Mouse (Mus musculus): ENCODE data around the gene Plcl1. TPM values are rescaled to one million over a fixed set of nuclear protein-coding genes. Genes with fewer than 3 reads are reported as not detected.
"Not testable (repeated sequence)": the region's sequence is repeated elsewhere in the genome, so short reads cannot be mapped to it uniquely, and the experiment has no call there.

The Plcl1 gene
- total RNA-seq, 2 experiments from 2014 or later, result 5.0 to 6.2 TPM

GRCm38 (mm10) chr1:55436589-55436988, 30.9 kb downstream of the Plcl1 start:
- intact Hi-C loops (cut with DNase I), result no loop called here

GRCm38 (mm10) chr1:55437095-55437494, 31.4 kb downstream of the Plcl1 start:
- no peak for DNase-seq
- intact Hi-C loops (cut with DNase I), result no loop called here

More at GRCm38 (mm10) chr1:55436589-55436988, 30.9 kb downstream of the Plcl1 start:
- DNase-seq, result no peak

- no peak for DNase-seq
- intact Hi-C loops (cut with DNase I), result no loop called here
Observed at GRCm38 (mm10) chr1:55438617-55439016, 32.9 kb downstream of the Plcl1 start.

DNA sequence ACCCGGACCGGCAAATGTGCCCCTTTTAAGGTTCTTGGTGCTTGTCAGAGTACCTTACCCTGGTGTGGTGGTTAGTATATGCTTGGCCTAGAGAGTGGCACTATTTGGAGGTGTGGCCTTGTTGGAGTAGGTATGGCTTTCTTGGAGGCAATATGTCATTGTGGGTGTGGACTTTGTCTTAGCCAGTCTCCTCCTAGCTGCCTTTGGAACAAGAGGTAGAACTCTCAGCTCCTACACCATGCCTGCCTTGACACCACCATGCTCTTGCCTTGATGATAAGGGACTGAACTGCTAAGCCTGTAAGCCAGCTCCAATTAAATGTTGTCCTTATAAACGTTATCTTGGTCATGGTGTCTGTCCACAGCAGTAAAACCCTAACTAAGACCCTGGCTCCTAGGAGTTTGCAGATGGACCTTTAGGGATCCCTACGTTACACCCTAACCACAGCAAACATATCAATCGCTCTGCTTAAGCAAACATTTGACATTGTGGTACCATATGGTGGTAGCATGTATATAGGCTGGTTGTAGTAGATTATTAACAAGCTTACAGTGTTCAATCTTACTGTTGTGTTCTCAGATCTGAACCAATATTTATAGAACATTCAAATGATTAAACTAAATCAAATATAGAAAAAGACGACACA, 39.4 kb downstream of the Plcl1 start:
- no peak for DNase-seq
- intact Hi-C loops (cut with DNase I), result no loop called here

- intact Hi-C loops (cut with DNase I), result no loop called here
- DNase-seq, result peak in 1 of 2 experiments; percentile 9
Observed at GRCm38 (mm10) chr1:55445689-55446044, 39.9 kb downstream of the Plcl1 start.

DNA sequence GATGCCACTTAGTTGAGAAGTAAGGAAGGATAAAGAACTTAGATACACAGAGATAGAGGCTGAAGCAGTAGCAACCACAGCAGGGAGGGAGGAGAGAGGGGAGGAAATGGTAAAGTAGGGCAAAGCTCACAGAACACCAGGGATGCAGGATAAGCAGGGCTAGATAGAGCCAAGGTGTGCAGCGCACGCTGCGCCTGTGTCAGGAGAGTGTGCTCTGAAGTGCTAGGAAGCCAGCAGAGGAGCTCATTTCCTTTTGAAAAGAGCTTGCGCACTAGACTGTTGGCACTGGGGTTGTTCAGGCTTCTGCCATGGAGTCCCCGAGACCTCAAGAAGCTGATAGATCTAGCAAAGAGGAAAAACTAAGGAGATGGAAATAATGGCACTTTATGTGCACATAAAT, 40.6 kb downstream of the Plcl1 start:
- no peak for DNase-seq
- intact Hi-C loops (cut with DNase I), result no loop called here

GRCm38 (mm10) chr1:55446876-55447275, 41.2 kb downstream of the Plcl1 start:
- DNase-seq, result no peak
- intact Hi-C loops (cut with DNase I), result no loop called here

DNA sequence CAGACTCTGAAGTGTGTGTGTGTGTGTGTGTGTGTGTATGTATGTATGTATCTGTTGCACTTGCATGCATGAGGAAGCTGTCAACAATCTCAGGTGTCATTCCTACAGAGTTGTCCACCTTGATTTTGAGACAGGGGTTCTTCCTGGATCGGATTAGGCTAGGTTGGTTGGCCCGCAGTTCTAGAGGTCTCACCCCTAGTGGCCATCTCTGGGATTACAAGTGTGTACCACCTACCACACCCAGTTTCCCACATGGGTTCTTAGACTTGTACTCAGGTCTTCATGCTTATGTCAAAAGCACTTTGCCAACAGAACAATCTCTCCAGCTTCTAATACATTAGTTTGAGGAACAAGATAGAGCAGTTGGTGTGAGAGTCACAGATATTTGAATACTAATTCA, 41.9 kb downstream of the Plcl1 start:
- no peak for DNase-seq
- intact Hi-C loops (cut with DNase I), result no loop called here

DNA sequence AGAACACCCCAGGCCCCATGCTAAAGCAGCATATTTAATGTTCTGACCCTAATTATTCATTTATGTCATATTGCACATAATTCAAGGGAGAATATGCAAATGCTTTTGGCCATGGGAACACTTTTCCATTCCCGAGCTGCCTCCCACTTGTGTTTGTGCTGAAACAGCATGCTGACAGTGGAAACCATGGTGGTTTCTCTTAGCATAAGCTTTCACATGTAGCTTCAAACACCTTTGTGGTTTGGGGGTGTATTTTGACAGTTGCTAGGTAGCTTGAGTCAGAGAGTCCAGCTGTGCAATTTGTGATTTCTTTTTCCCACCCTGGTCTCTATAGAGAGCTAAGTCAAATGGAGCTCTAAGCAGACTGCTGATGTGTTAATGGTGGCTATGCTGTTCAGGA, 42.4 kb downstream of the Plcl1 start:
- intact Hi-C loops (cut with DNase I), result no loop called here

GRCm38 (mm10) chr1:55449779-55450178, 44.1 kb downstream of the Plcl1 start:
- no peak for DNase-seq
- intact Hi-C loops (cut with DNase I), result no loop called here

More for the DNA sequence above, 42.4 kb downstream of the Plcl1 start:
- no peak for DNase-seq

GRCm38 (mm10) chr1:55454119-55454518, 48.4 kb downstream of the Plcl1 start:
- peak; percentile 33 to 34 for DNase-seq
- intact Hi-C loops (cut with DNase I), result no loop called here

DNA sequence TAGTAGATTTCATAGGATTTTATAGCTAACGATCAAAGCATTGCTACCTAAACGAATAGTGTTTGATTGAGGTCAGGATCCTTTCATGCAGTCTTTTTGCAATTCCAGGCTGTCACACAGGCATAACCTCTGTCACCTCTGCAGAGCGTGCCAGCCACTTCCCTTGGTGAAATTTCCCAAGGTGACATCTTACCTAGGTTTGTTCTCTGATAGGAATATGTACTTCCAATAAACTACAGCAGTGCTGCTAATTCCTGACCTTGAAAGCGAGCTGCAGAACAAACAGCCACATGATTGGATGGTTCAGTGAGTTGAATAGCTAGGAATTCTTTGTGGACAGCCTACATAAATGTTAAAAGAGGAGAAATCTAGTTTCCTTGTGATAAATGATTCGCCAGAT, 56.6 kb downstream of the Plcl1 start:
- intact Hi-C loops (cut with DNase I), result no loop called here
- DNase-seq, result no peak

- no peak for DNase-seq
- intact Hi-C loops (cut with DNase I), result no loop called here
Observed at GRCm38 (mm10) chr1:55473756-55474155, 68.0 kb downstream of the Plcl1 start.

DNA sequence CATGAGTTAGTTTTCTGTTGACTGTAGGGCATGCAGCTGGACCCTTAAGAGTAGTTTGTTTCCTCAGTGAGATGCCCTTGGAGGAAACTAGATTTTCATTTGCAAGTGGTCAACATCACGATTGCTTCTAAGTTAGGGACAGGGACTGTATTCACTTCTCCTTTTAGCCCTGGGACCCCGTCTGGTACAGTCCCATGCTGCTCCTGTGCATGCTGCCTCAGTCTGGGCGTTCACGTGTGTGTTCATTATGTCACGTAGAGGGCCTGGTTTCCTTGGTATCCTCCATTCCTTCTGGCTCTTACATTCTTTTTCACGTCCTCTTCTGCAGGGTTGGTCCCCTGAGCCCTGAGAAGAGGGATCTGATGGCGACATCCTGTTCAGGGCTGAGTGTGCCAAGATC, 69.3 kb downstream of the Plcl1 start:
- no peak for DNase-seq
- intact Hi-C loops (cut with DNase I), result no loop called here

DNA sequence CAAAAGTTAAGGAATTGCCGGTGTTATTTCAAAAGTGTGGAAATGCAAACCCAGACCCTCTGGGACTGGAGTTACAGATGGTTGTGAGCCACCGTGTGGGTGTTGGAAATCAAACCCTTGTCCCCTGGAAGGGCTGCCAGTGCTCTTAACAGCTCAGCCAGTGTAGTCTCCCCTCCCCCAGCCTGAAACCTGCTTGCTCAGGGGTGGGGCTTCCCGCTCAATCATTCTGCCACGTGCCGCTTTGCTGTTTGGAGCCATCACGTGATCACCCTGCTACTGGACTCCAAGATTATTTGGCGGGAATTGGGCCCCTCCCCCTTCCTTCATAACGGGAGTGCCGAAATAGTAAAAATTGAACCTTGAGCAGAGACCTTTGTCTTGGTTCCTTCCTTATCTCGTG, 81.7 kb downstream of the Plcl1 start:
- DNase-seq; intact Hi-C loops (cut with DNase I): not testable (repeated sequence)

DNA sequence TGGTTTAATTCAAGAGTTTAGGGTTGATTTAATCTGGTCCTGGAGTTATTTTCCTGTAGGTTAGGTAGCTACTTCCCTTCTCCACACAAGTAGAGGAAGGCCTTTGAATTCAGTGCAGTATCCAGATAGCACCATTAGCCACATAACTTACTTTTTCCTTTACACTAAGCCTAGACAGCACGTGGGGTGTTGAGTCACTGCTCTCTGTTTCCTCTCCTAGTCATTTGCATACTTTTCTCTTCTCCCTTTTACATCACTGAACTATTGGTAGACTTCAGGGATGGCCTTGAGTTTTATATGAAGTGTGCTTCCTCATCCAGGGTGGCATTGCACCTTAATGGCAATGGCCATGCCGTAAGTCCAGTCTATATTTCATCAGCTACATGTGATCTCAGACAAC, 82.5 kb downstream of the Plcl1 start:
- intact Hi-C loops (cut with DNase I), result no loop called here
- no peak for DNase-seq

GRCm38 (mm10) chr1:55489355-55489754, 83.6 kb downstream of the Plcl1 start:
- peak; percentile 25 to 44 for DNase-seq

DNA sequence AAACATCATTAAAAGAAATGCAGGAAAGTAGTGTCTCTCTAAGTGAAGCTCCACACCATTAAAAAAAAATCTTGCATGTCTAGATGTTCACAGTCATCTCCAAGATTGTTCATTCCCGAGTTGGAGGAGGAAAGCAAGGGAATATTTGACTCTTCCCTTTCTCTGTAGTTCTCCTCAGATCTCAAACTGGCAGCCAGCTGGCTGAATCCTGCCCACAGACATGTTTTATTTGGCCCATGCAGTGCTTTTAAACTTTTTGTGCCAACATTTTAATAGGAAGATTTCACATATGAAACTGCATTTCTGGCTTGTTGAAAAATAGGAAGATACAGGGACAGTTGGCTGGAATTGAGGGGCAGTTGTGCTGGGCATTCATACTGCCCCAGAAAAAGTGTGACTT, 94.2 kb downstream of the Plcl1 start:
- DNase-seq, result no peak
- intact Hi-C loops (cut with DNase I), result no loop called here

More at GRCm38 (mm10) chr1:55489355-55489754, 83.6 kb downstream of the Plcl1 start:
- intact Hi-C loops (cut with DNase I), result no loop called here

DNA sequence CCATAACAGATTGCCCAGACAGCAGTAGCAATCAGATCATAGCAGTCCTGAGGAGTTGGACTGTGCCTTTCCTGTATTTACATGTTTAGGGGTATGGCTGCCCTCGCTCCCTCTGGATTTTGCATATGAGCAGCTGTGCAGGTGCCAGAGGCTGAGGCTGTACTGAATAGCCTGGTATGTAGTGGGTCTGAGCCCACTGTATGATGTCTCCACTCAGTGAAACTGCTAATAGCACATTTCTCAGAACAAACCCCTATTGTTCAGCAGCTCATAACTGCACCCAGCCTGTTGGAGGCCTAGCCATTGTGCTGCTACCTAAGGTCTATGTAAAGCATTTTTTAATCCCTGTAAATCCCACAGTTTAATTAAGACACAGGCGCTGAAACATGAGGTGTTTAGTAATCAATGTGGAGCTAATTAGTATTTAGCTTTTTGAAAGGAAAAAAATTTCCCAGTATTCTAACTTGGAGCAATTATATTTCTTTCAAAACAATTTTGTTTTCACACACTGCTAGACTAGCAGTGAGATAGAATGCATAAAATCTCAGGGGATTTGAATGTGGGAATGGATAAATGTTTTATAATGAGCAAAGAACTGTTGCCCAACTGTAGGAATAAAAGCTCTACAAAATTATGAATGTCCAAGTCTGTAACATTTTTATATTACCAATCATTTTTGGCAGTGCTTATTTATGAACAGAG, 95.4 kb downstream of the Plcl1 start:
- intact Hi-C loops (cut with DNase I), result no loop called here

DNA sequence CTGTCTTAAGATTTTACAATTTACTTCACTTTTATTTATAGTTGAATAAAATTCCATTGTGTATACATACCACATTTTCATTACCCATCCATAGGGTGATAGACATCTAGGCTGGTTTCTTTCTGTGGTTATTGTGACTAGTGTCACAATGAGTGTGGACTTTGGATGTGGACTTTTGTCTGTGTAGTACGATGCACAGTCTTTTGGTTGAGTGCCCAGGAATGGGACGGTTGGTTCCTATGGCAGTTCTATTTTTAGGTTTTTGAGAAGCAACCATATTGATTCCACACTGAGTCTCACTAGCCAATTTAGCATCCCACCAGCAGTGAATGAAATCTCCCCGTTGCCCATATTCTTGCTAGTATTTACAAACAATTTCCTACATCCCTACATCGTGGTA, 100.1 kb downstream of the Plcl1 start:
- intact Hi-C loops (cut with DNase I), result no loop called here
- DNase-seq, result no peak

More for the DNA sequence above, 95.4 kb downstream of the Plcl1 start:
- DNase-seq, result no peak

GRCm38 (mm10) chr1:55507061-55507460, 101.3 kb downstream of the Plcl1 start:
- intact Hi-C loops (cut with DNase I), result no loop called here
- no peak for DNase-seq

DNA sequence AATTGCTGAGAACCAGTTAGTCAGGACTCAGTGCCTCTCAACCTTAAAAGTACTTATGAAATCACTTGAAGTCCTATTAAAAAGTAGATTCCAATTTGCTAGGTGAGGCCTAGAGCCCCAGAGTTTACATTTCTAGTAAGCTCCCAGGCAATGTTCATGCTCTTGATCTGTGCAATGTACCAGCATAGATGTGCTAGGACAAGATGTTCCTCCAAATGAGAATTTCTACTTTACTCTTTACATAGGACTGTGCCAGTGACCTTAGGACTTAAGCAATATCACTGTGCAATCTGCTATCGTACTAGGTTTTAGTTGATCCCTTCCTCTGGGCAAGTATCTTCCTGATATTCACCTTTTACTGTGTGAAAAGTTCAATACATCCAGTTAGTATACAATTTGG, 103.9 kb downstream of the Plcl1 start:
- intact Hi-C loops (cut with DNase I), result no loop called here
- DNase-seq, result no peak
